Mouse (Mus musculus): ENCODE measurements at regions not wholly inside any gene's neighbourhood (a gene's known extent, or its start where the extent isn't known, plus 50 kb on each side); places are given as distances from the start of the nearest gene placed in this dataset.

DNA sequence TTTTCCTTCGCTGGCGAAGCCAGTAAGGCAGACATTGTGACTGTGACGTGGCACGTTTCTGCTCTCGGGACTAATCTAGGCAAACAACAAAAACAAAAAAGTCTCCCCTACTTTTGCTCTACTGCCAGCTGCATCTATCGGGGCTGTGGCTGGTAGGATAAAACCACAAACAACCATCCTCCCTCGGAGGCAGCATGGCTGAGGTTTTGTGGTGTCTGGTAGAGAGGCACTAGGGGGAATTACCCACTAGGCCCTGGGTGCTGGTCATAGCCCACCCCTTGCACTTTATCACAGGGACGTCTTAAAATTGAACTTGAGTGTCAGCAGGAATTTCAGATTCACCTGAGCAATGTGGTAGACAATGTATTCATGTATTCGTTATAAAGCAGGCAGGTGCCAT is 925.3 kb downstream of the Diaph3 start:
- TF ChIP-seq CTCF (IDR thresholded peaks at IDR 0.05 in 2 of 3, conservative IDR thresholded peaks at IDR 0.05 in 1 of 3; ENCODE audit: control insufficient read depth in 1 of 3, insufficient read depth in 1 of 3, low read depth in 2 of 3, low read length in 3 of 3, poor library complexity in 1 of 3, severe bottlenecking in 1 of 3): no peak
- TF ChIP-seq MEF2A (IDR thresholded peaks at IDR 0.05; ENCODE audit: extremely low read depth, insufficient replicate concordance, low read depth, low read length, poor library complexity, severe bottlenecking): no peak
- no peak for TF ChIP-seq TCF12 (IDR thresholded peaks at IDR 0.05; ENCODE audit: low read depth, low read length)
- TF ChIP-seq TAL1 (IDR thresholded peaks at IDR 0.05; ENCODE audit: low read length): no peak
- no peak for TF ChIP-seq USF1 (IDR thresholded peaks at IDR 0.05; ENCODE audit: low read depth, low read length)
- TF ChIP-seq BHLHE40 (IDR thresholded peaks at IDR 0.05; ENCODE audit: borderline replicate concordance, low read depth, low read length): no peak

Measured in MEL (cell line).